Mouse (Mus musculus) skeletal muscle tissue, adult 2 months (tissue): ENCODE measurements around the gene Hectd4.
"Not testable (repeated sequence)": the region's sequence is repeated elsewhere in the genome, so short reads cannot be mapped to it uniquely, and the experiment has no call there.

Experiments
- DNase-seq: peaks from one replicate; pipeline ENCODE4 v3.0.0-alpha.2; 2012; ENCODE audit warnings: low read depth, low spot score

The Hectd4 gene

DNA sequence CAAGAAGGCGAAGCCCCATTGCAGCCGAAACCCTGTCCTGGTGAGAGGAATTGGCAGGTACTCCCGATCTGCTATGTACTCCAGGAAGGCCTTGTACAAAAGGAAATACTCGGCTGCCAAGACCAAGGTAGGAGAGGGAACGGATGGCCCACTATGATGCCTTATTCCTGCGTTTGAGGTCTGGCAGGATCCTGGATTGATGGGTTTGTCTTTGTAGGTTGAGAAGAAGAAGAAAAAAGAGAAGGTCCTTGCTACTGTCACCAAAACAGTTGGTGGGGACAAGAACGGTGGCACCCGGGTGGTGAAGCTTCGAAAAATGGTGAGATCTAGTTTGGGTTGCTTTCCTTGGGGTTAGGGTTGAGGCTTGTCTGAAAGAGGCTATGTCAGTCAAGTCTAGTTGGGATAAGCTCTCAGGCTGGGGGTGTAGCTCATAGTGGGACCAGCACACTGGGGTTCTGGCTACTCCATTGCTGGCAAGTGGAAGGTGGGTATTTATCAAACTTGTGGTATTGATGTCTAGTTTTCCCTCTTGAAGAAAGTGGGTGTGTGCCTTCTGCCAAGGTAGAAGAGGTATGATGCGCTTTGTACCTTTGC, 14.4 kb upstream of the Hectd4 start:
- DNase-seq = not testable (repeated sequence)

- no peak for DNase-seq
Measured at GRCm38 (mm10) chr5:121206540-121206939, 13.5 kb upstream of the Hectd4 start.

DNA sequence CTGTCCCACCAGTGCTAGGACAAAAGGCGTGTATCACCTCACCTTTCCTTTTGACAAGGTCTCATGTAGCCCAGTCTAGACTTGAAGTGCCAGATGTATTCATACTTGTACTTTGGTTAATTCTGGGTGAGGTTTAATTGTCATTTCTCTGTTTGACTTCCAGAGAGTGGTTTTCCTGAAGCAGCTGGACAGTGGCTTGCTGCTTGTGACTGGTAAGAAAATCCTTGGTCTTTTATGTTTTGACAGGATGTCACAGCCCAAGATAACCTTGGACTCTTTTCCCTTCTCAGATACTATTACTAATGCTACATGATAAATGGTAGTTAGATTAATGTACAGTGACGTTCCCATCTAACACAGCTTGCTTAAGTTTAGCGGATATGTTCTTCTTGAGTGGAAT, 13.0 kb upstream of the Hectd4 start:
- no peak for DNase-seq

- no peak for DNase-seq
Measured at GRCm38 (mm10) chr5:121209755-121210600, 10.0 kb upstream of the Hectd4 start.

- no peak for DNase-seq
Measured at GRCm38 (mm10) chr5:121210601-121210924, 9.5 kb upstream of the Hectd4 start.

GRCm38 (mm10) chr5:121212108-121212507, 7.9 kb upstream of the Hectd4 start:
- DNase-seq = no peak

GRCm38 (mm10) chr5:121214707-121215106, 5.3 kb upstream of the Hectd4 start:
- no peak for DNase-seq

DNA sequence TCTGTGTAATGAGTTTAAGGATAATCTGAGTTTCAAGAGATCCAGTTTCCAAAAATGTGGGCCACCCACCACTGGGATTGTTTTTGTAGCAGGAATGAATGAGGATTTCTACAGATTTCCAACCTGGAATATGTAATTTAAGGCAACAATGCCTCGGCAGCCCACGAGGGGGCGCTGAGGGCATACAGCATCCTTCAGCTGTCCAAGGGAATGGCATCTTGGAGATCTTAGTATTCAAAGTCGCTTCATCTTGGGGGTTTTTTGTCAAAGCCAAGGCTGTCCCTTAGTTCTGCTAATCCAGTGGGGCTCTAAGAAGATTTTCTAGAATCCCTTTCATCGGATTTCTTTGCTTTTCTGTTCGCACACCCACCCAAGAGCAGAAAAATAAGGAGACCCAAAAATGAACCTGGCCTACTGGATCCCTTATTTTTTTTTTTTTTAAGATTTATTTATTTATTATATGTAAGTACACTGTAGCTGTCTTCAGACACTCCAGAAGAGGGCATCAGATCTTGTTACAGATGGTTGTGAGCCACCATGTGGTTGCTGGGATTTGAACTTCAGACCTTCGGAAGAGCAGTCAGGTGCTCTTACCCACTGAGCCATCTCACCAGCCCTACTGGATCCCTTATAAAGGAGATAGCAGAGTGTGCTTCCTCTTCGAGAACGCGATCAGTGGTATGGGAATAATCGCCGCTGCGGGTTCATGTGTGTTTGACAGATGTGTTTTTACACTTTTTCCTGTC, 4.5 kb upstream of the Hectd4 start:
- DNase-seq = peak; percentile 51

DNA sequence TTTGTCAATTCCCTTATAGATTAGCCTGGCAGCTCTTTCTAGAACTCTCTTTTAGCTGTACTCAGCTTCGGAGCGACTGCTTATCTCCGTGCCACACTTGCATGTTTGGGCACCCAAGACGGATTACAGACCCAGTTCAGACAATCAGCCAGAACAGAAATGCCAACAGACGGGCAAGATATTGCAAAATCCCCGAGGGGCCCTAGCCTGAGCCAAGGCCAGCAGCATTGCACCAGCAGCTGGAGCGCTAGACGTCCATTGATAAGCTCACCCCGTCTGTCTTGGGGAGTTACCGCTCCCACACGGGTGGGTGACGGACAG, 3.9 kb upstream of the Hectd4 start:
- DNase-seq = peak; percentile 38

- DNase-seq = not testable (repeated sequence)
Measured at GRCm38 (mm10) chr5:121216584-121217312, 3.3 kb upstream of the Hectd4 start.

- DNase-seq = no peak
Measured at GRCm38 (mm10) chr5:121217313-121217634, 2.7 kb upstream of the Hectd4 start.

GRCm38 (mm10) chr5:121219190-121219589, 829 bp upstream of the Hectd4 start:
- DNase-seq = no peak

- no peak for DNase-seq
Measured at GRCm38 (mm10) chr5:121220732-121221301, 798 bp downstream of the Hectd4 start.

DNA sequence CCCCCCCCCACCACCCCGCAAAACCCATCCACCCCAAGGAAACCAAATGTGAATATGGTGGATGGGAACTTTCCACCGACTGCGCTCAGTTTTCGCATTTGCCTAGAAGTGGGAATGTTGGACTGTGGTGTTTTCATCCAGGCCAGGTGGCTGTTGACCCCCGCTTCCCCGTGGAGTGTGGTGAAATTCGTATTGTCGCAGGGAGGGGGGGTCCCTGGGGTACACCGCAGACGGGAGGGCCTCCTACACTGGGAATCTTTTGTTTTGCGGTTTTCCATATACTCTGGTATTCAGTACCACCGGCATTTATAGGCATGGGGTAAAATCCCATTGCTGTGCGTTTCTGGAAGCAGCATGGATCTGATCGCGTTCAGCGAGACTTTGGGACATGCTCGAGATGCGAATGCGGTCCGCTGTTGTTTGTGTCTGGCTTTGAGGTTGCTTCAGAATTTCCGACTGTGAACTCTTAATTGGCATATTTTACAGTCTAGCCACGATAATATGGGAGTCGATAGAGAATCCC, 1.4 kb downstream of the Hectd4 start:
- no peak for DNase-seq

- DNase-seq = not testable (repeated sequence)
Measured at GRCm38 (mm10) chr5:121224020-121224419, 4.0 kb downstream of the Hectd4 start.

DNA sequence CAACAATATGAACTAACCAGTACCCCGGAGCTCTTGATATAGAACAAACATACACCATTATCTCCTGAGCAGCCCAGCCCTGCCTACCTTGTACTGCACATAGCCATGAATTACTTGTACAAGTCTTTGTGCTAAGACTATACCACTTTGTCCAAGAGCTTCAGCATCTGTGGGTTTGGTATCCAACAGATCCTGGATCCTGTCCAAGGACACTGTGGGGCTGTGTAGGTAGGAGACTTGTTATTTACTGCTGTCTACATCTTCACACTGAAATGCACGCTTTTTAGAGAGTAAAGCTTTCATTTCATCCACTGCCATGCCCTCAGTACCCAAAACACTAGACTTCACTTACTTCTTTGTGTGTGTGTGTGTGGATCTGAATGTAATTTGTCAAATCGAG, 4.8 kb downstream of the Hectd4 start:
- DNase-seq = no peak

DNA sequence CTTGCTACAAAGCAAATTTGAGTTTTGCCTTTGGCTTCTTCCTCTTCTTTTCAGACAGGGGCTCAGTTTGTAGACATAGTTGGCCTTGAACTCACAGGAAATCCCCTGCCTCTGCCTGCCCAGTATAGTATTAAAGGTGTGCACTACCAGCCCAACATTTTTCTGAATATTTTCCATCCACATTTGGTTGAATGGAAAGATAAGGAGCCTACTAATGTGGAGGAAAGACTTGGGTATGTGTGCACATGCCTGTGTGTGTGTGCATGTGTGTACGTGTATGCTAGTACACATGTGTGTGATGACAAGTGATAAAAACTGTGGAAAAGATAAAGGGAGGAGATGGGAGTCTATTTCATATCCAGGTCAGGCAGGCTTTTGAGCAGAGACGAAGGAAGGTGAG, 5.8 kb downstream of the Hectd4 start:
- no peak for DNase-seq

GRCm38 (mm10) chr5:121226406-121226805, 6.4 kb downstream of the Hectd4 start:
- no peak for DNase-seq

GRCm38 (mm10) chr5:121226845-121227244, 6.8 kb downstream of the Hectd4 start:
- DNase-seq = no peak

GRCm38 (mm10) chr5:121227330-121227729, 7.3 kb downstream of the Hectd4 start:
- not testable (repeated sequence) for DNase-seq

- DNase-seq = no peak
Measured at GRCm38 (mm10) chr5:121229182-121229581, 9.2 kb downstream of the Hectd4 start.

GRCm38 (mm10) chr5:121230811-121231210, 10.8 kb downstream of the Hectd4 start:
- DNase-seq = no peak
